Mouse (Mus musculus) MEL (cell line): ENCODE results near the gene Fam53b. TPM values are rescaled to one million over a fixed set of nuclear protein-coding genes. Genes with fewer than 3 reads are reported as not detected.

Source experiments
- DNase-seq: peaks from one replicate; pipeline ENCODE4 v3.0.0; 2011; ENCODE audit warnings: low read depth, low spot score
- H3K27ac ChIP-seq: 2 replicates; pipeline ENCODE4 v1.5.1; 2012; ENCODE audit warnings: low read depth, mild to moderate bottlenecking, control low read depth, low read length, moderate library complexity; ENCODE audit not compliant: control insufficient read depth
- H3K27me3 ChIP-seq, 2 experiments: fragments of 150-350 bp in 1 of 2; sonication (generic) in 1 of 2; 2 replicates each; pipeline ENCODE4 v1.6.1; 2012; ENCODE audit warnings: low read length in 2 of 2, mild to moderate bottlenecking in 2 of 2, improper control_type of control experiment in 1 of 2, moderate library complexity in 1 of 2; ENCODE audit not compliant: insufficient read depth in 2 of 2, control insufficient read depth in 1 of 2
- H3K36me3 ChIP-seq, 2 experiments: 2 replicates each; pipeline ENCODE4 v1.6.1; 2012 to 2014; ENCODE audit warnings: low read length in 2 of 2, improper control_type of control experiment in 1 of 2, inconsistent platforms in 1 of 2, mild to moderate bottlenecking in 1 of 2; ENCODE audit not compliant: insufficient read depth in 2 of 2, control insufficient read depth in 1 of 2
- H3K4me1 ChIP-seq, 2 experiments: fragments of 150-350 bp in 1 of 2; sonication (generic) in 1 of 2; 2 replicates each; pipeline ENCODE4 v1.6.1; 2012; ENCODE audit warnings: low read length in 2 of 2, improper control_type of control experiment in 1 of 2, mild to moderate bottlenecking in 1 of 2; ENCODE audit not compliant: insufficient read depth in 2 of 2, control insufficient read depth in 1 of 2
- H3K4me3 ChIP-seq, 2 experiments: fragments of 150-350 bp in 1 of 2; sonication (generic) in 1 of 2; 2 replicates each; pipeline ENCODE4 v1.5.1; 2012; ENCODE audit warnings: low read depth in 2 of 2, low read length in 2 of 2, mild to moderate bottlenecking in 2 of 2, moderate library complexity in 2 of 2, control low read depth in 1 of 2, improper control_type of control experiment in 1 of 2; ENCODE audit not compliant: control insufficient read depth in 1 of 2, insufficient read depth in 1 of 2
- H3K79me2 ChIP-seq: 2 replicates; pipeline ENCODE4 v1.6.1; 2012; ENCODE audit warnings: mild to moderate bottlenecking, low read length, moderate library complexity; ENCODE audit not compliant: control insufficient read depth, poor library complexity, insufficient read depth
- H3K9ac ChIP-seq: 2 replicates; pipeline ENCODE4 v1.6.1; 2012; ENCODE audit warnings: low read depth, mild to moderate bottlenecking, control low read depth, low read length, moderate library complexity; ENCODE audit not compliant: control insufficient read depth, poor library complexity, severe bottlenecking
- H3K9me3 ChIP-seq: fragments of 150-350 bp; sonication (generic); replicated peaks from 2 replicates; pipeline ENCODE4 v1.6.1; 2012; ENCODE audit warnings: mild to moderate bottlenecking, low read length, improper control_type of control experiment, moderate library complexity; ENCODE audit not compliant: insufficient read depth
- BHLHE40 ChIP-seq: IDR thresholded peaks from 2 replicates; pipeline ENCODE4 v1.6.1; 2012; ENCODE audit warnings: low read depth, mild to moderate bottlenecking, inconsistent platforms, low read length, improper control_type of control experiment, borderline replicate concordance
- CHD1 ChIP-seq: IDR thresholded peaks from 2 replicates; pipeline ENCODE4 v1.6.1; 2012; ENCODE audit warnings: low read depth, mild to moderate bottlenecking, inconsistent platforms, low read length, improper control_type of control experiment
- CHD2 ChIP-seq: IDR thresholded peaks from 2 replicates; pipeline ENCODE4 v1.6.1; 2011; ENCODE audit warnings: low read length, improper control_type of control experiment
- CTCF ChIP-seq, 3 experiments: IDR thresholded peaks in 2 of 3; conservative IDR thresholded peaks in 1 of 3; 2 replicates each; pipeline ENCODE4 v1.5.1; 2011 to 2012; ENCODE audit warnings: low read length in 3 of 3, low read depth in 2 of 3, mild to moderate bottlenecking in 2 of 3, improper control_type of control experiment in 1 of 3, inconsistent platforms in 1 of 3, mixed read lengths in 1 of 3, moderate library complexity in 1 of 3; ENCODE audit not compliant: control insufficient read depth in 1 of 3, insufficient read depth in 1 of 3, poor library complexity in 1 of 3, severe bottlenecking in 1 of 3
- E2F4 ChIP-seq: IDR thresholded peaks from 2 replicates; pipeline ENCODE4 v1.6.1; 2011; ENCODE audit warnings: low read depth, low read length, improper control_type of control experiment, borderline replicate concordance
- ELF1 ChIP-seq: IDR thresholded peaks from 2 replicates; pipeline ENCODE4 v1.6.1; 2014; ENCODE audit warnings: low read depth, mild to moderate bottlenecking, inconsistent platforms, low read length, improper control_type of control experiment, moderate library complexity
- JUND ChIP-seq: IDR thresholded peaks from 2 replicates; pipeline ENCODE4 v1.6.1; 2011; ENCODE audit warnings: low read depth, mild to moderate bottlenecking, improper control_type of control experiment, low read length
- MYC ChIP-seq: IDR thresholded peaks from 2 replicates; pipeline ENCODE4 v1.6.1; 2011; ENCODE audit warnings: low read depth, mild to moderate bottlenecking, low read length, improper control_type of control experiment, moderate library complexity
- NELFE ChIP-seq: IDR thresholded peaks from 2 replicates; pipeline ENCODE4 v1.6.1; 2011; ENCODE audit warnings: low read depth, low read length, improper control_type of control experiment
- POLR2A ChIP-seq, 2 experiments: IDR thresholded peaks; 2 replicates each; pipeline ENCODE4 v1.6.1; 2011 to 2012; ENCODE audit warnings: low read length in 2 of 2, mild to moderate bottlenecking in 2 of 2, control low read depth in 1 of 2, improper control_type of control experiment in 1 of 2, low read depth in 1 of 2, moderate library complexity in 1 of 2; ENCODE audit not compliant: control insufficient read depth in 1 of 2, insufficient read depth in 1 of 2, poor library complexity in 1 of 2
- POLR2AphosphoS5 ChIP-seq: IDR thresholded peaks from 2 replicates; pipeline ENCODE4 v1.6.1; 2012; ENCODE audit warnings: low read depth, borderline replicate concordance, mild to moderate bottlenecking, inconsistent platforms, low read length, moderate library complexity, mixed read lengths
- SMC3 ChIP-seq: IDR thresholded peaks from 2 replicates; pipeline ENCODE4 v1.6.1; 2011; ENCODE audit warnings: low read depth, low read length, improper control_type of control experiment
- TAL1 ChIP-seq: IDR thresholded peaks from 2 replicates; pipeline ENCODE4 v1.6.1; 2012; ENCODE audit warnings: mild to moderate bottlenecking, inconsistent platforms, low read length, moderate library complexity, mixed read lengths
- USF1 ChIP-seq: IDR thresholded peaks from 2 replicates; pipeline ENCODE4 v1.6.1; 2014; ENCODE audit warnings: low read depth, mild to moderate bottlenecking, inconsistent platforms, low read length, improper control_type of control experiment, moderate library complexity
- ZC3H11A ChIP-seq: IDR thresholded peaks from 2 replicates; pipeline ENCODE4 v1.6.1; 2012; ENCODE audit warnings: low read depth, mild to moderate bottlenecking, inconsistent platforms, low read length, improper control_type of control experiment
- ZMIZ1 ChIP-seq: IDR thresholded peaks from 2 replicates; pipeline ENCODE4 v1.6.1; 2012; ENCODE audit warnings: low read depth, mild to moderate bottlenecking, inconsistent platforms, low read length, improper control_type of control experiment, moderate library complexity
- polyA plus RNA-seq, 2 experiments: library from polyadenylated mRNA; stranded (reverse) in 1 of 2; unstranded in 1 of 2; fragments of >175 nt in 1 of 2; fragments of >200 nt in 1 of 2; gene quantifications; 2 replicates each; pipeline versions ENCODE4 v1.2.1 to v1.2.4; 2012; ENCODE audit warnings: low replicate concordance in 2 of 2, low read depth in 1 of 2; ENCODE audit not compliant: insufficient read length in 2 of 2, insufficient read depth in 1 of 2, missing spikeins in 1 of 2
- total RNA-seq: library from RNA; depleted of rRNA; stranded (reverse); fragments of 300-350 nt; gene quantifications from 2 replicates; pipeline ENCODE4 v1.2.3, GENCODE M21; 2012

Fam53b gene
- total and polyA plus RNA-seq, 3 experiments, result 7.9 to 15.4 TPM; not detected in 1

DNA sequence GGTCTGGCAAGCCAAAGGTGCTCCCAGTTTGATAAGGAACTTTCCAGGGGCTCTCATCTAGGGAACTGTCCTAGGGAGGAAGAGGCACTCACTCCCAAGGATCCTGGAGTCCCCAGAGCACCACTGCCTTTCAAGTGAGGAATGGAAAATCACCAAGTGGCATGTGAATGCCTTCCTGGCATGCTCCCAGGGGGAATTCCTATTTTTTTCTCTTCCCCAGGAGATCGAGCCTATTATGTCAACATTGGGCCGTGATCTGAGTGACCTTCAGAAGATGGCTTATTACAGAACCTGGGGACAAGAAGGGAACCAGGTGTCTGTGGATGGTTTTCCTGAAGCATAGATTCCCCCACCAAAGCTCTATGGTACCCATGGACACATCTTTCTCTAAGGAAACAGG is 62.0 kb downstream of the Fam53b start:
- no peak for DNase-seq

DNA sequence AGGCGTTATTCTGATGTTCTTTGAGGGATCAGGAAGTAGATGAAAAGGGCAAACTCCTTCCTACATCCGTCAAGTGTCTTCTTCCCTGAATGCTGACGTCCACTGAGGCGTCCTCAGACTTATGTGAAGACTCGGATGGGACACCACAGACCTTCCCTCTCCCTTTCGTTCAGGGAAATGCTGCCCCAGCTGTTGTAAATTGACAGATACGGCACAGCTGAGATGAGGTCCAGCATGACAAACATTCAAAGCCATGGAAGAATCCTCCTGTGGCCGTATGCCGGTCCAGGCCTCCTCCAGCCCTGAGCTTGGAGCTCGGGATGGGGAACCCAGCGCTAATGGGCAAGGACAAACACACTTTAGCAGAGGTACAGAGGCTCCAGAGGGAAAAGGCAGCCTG is 64.2 kb downstream of the Fam53b start:
- Histone ChIP-seq H3K27me3 (no peaks in the 10 kb centered on the region), H3K36me3 (no peaks in the 10 kb centered on the region), H3K79me2 (no peaks in the 10 kb centered on the region), H3K9ac (no peak overlapping the region), H3K4me1 (no peaks in the 10 kb centered on the region), H3K27ac (no peak overlapping the region), H3K9me3 (no peaks in the 10 kb centered on the region), H3K4me3 (no peak overlapping the region)
- TF ChIP-seq TAL1 (no peak), JUND (no peak), POLR2AphosphoS5 (no peak), CTCF (IDR thresholded peaks at IDR 0.05 in 2 of 3, conservative IDR thresholded peaks at IDR 0.05 in 1 of 3; ENCODE audit: control insufficient read depth in 1 of 3, insufficient read depth in 1 of 3, low read depth in 2 of 3, low read length in 3 of 3, poor library complexity in 1 of 3, severe bottlenecking in 1 of 3) (no peak), BHLHE40 (no peak), CHD2 (no peak), MYC (no peak), ZMIZ1 (no peak), ZC3H11A (no peak), POLR2A (IDR thresholded peaks at IDR 0.05; ENCODE audit: control insufficient read depth in 1 of 2, insufficient read depth in 1 of 2, low read depth in 1 of 2, low read length in 2 of 2, poor library complexity in 1 of 2) (no peak), CHD1 (no peak)
- no peak for DNase-seq

More for the DNA sequence above, 62.0 kb downstream of the Fam53b start:
- Histone ChIP-seq H3K36me3 (no peaks in the 10 kb centered on the region), H3K79me2 (no peaks in the 10 kb centered on the region), H3K27ac (no peak overlapping the region), H3K4me1 (no peaks in the 10 kb centered on the region), H3K27me3 (no peaks in the 10 kb centered on the region)
- TF ChIP-seq MYC (no peak), E2F4 (no peak), NELFE (no peak), USF1 (no peak), SMC3 (no peak)
- TF ChIP-seq, all 39 proteins: peak for 0
- no peak overlapping the region for H3K9ac ChIP-seq
- H3K9me3 ChIP-seq, result no peaks in the 10 kb centered on the region
- H3K4me3 ChIP-seq, result no peak overlapping the region

DNA sequence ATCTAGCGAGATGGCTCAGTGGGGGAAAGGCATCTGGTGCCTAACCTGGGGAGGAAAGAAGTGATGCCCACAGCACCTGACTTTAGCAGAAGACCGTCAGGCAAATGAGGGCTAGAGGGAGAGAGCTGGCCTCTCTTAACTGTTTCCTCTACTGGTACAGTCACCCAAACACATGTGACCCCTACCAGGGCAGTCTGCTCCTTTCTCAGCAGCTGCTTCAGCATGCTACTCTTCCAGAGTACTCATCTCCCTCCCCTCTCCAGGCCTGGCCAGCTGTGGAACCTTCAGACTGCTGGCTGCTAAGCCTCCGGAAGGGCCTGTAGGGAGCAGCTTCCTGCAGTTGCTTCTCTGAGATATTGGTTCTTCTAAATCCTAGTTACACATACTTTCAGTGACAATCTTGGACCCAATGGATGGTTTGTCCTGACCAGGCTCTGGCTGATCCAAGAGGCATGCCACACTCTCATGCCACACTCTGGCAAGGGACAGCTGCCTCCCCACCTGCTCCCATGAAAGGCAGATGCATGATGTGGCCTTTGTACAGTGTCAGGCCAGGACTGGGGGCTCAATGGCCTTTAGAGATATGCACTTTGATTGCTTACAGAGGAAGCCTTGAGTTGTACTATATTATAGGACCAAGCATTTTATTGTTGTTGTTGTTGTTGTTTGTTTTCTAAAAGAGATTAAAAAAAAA is 65.5 kb downstream of the Fam53b start:
- Histone ChIP-seq H3K9me3 (no peaks in the 10 kb centered on the region), H3K27ac (no peak overlapping the region), H3K9ac (no peak overlapping the region), H3K4me3 (no peak overlapping the region), H3K36me3 (no peaks in the 10 kb centered on the region), H3K79me2 (no peaks in the 10 kb centered on the region), H3K4me1 (no peaks in the 10 kb centered on the region), H3K27me3 (no peaks in the 10 kb centered on the region)
- DNase-seq, result no peak
- TF ChIP-seq ELF1, result no peak
